Mouse (Mus musculus): ENCODE data around the gene Hypm. TPM values are rescaled to one million over a fixed set of nuclear protein-coding genes. Genes with fewer than 3 reads are reported as not detected.

The Hypm gene
- total RNA-seq (2015) (not detected in 2 replicates), total RNA-seq (2017) (not detected in 2 replicates)

DNA sequence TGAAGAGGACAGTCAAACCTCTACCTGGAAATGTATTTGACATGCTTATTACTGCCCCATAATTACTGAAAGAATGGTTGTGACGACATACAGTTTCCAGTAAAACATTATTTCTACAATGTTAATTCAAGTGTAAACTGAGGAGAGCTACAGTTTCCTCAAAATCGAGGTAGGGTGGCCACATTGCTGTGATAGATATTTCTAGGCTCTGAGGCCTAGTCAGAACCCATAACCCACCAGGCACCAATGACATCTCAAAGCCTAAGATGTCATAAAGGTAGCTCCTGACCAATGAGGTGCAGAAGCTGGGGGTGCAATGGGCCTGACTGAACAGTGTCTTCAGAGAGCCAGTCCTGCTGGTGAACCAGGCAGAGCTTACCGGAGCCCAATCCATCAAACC is at the start of gene Hypm:
Gene Hypm, plus strand, starts transcription at position 301 of the 400 bp plus-strand sequence.
- no peak for ATAC-seq (replicated peaks; ENCODE audit: poor library complexity)

DNA sequence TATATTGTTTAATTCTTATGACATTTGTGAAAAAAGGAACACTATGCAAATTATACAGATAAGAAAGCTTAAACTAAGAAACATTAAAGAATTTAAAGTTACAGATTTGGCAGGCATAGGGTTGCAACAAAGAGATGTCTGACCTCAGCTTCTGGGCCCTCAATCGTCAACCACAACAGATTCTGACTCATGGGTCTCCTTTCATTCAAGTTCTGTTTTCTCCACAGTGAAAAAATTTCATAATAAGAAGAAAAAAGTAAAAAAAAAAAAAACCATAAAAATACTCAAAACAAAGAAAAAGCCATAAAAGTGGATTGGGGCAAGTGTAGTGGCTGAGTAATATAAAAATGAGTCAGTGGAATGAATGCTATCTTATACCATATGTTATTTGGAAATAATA is 36.6 kb upstream of the Hypm start:
- ATAC-seq (replicated peaks; ENCODE audit: poor library complexity), result no peak

DNA sequence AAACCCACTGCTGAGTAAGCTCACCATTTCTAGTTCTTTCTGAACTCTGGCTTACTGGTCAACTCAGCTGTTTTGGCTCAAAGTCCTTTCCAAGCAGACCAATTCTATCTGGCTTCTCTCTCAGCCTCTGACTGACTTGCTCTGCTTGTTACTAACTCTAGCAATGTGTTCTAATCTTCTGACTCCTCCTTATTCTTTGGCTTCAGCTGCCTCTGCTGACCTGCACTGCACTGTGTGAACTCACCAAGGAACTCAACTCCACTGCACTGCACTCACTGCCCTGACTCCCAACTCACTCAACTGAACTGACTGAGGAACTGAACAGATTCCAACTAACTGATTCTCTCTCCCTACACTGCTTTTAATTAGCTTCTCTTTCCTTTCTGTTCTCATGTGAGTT is 34.3 kb upstream of the Hypm start:
- ATAC-seq (replicated peaks; ENCODE audit: poor library complexity), result no peak

DNA sequence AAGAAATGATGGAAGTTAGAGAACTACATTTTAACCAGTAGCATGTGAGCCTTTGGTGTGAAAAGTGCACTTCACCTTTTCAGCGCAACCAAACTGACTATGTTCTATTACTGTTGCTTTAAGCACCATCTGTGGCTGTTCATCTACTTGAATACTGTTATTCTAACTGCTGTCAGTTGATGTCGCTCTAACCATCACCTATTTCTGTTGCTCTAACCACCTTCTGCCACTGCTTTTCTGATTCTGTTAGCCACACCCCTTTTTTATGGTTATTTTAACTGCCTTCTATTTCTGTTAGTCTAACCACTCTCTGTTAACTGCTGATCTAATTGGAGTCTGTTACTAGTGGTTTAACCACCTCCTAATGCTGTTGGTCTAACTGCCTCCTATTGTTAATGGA is 11.9 kb upstream of the Hypm start:
- ATAC-seq (replicated peaks; ENCODE audit: poor library complexity), result no peak

DNA sequence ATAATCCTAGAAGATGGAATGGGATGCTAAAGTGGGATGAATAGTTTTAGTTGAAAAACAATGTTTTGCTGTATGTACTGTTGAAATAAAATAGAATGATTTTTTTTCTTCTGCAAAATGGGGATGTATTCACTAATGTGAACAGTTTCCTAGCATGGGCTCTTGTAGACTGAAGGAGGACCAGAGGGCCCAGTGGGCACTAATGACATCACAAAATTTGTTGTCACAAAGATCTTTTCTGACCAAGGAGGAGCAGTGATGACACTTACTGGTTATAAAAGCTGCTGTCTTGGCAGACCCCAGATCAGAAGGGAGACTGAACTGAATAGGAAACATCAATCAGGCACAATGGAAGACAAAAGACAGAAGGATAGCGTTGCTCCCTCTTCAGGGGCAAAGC is 2.7 kb downstream of the Hypm start, which contains the start of gene H2al3:
Gene H2al3, plus strand, starts transcription at position 301 of the 400 bp plus-strand sequence.
- no peak for ATAC-seq (replicated peaks; ENCODE audit: poor library complexity)

DNA sequence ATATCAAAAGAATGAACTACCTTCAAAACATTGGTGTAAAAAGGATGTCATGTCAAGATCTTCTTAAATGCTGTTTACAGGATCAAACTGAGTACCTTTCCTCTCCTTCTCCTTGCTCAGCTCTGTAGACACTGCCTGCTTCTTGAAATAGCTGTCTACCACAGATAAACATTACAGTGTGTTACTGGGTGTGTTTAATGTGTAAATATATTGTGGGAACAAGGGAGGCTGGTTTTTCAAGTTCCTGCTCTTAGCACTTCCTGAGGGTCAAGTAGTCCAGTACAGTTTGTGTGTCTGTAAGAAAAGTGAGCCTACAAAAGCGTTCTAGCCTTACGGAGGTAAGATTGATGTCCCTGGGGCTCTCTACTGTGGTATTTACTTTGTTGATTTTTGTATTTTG is 15.1 kb downstream of the Hypm start:
- ATAC-seq (replicated peaks; ENCODE audit: poor library complexity), result no peak

DNA sequence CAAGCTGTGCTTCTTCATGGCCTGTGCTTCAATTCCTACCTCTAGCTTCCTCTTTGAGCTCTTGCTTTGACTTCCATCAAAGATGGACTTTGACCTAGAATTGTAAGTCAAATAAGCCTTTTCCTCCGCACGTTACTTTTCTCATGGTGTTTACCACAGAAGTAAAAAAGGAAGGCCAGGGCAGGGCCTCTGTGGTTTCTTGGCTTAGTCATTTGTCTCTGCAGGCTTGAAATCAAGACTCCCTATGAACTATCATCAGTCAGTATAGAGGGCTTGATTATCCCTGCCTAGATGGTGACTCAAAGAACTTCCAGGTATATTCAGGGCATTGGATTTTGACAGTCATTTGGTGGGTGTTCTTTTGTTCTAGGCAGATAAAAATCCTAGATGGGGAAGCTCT is 28.8 kb downstream of the Hypm start:
- ATAC-seq (replicated peaks; ENCODE audit: poor library complexity), result no peak

DNA sequence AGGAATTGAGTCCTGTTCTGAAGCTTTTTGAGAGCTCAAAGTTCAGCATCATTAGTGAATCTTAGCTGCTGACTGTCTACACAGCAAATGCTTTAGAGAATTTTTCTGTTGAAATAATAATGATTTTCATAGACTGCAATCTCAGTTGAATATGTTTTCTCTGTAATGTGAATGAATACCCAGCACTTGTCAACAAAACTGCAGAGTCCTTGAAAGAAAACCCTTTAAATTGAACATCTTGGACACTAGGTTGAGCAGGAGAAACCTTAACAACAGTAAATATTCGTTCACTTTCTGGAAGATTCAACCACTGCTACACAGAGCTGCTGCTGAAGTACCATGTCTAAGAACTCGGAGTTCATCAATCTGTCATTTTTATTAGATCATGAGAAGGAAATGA is 38.6 kb downstream of the Hypm start, which contains the start of gene Sytl5:
Gene Sytl5, plus strand, starts transcription at position 301 of the 400 bp plus-strand sequence.
- no peak for ATAC-seq (replicated peaks; ENCODE audit: poor library complexity)

Other genes with a start within 250 kb of the Hypm start
- gene Dynlt3, start 183.9 kb upstream of the Hypm start, total RNA-seq (2015), result 51.8 and 53.3 TPM in 2 replicates
- gene Dynlt3, start 183.9 kb upstream of the Hypm start, total RNA-seq (2017), result 71.8 and 77.1 TPM in 2 replicates
- gene H2al3, start 2.8 kb downstream of the Hypm start, total RNA-seq (2015), result not detected in 2 replicates
- not detected in 2 replicates for gene H2al3, start 2.8 kb downstream of the Hypm start, total RNA-seq (2017)
- not detected in 2 replicates for gene Sytl5, start 38.7 kb downstream of the Hypm start, total RNA-seq (2015)
- not detected in 2 replicates for gene Sytl5, start 38.7 kb downstream of the Hypm start, total RNA-seq (2017)

All from megakaryocyte progenitor cell, adult 5-6 weeks (primary cell).